ENCODE assay signal across 19 mouse cellular contexts in genomic region chr11:70897680-70898079, GRCm38 (mm10). TPM values are rescaled to one million over a fixed set of nuclear protein-coding genes. Genes with fewer than 3 reads are reported as not detected.
DNase-seq lines count a peak whose midpoint lies in the region; TF ChIP-seq lines count a peak whose summit lies in the region.
"Had no signal": no experiment of that assay in that cellular context is flagged by ENCODE, and none has a peak within 500 bp of the region (broad histone marks: within the 10 kb centered on the region; RNA-seq: fewer than 3 reads in every experiment).

No protein-coding gene starts in this region.

- H3K36me3 ChIP-seq in splenic B cell, adult 2 months (ENCODE audit: control insufficient read depth, insufficient read depth, low read length, poor library complexity, severe bottlenecking): peaks cover 13% of the 10 kb centered on the region; the same call in 1 of the 2 replicates

- peak; percentile 14 for DNase-seq in layer of hippocampus, adult 9-11 months
- no peak for DNase-seq in layer of hippocampus, postnatal 25 days (ENCODE audit: extremely low spot score in 1 of 2, low spot score in 1 of 2)
- peak; percentile 12 for DNase-seq in lung, postnatal 14 days
- peak; percentile 52 for DNase-seq in splenic B cell, adult 2 months (ENCODE audit: low read depth, low spot score)
- no peak for DNase-seq in embryo, embryonic 9.5 days (ENCODE audit: extremely low spot score)
- no peak for DNase-seq in adrenal gland, postnatal 10 days
- DNase-seq: cerebellum, adult 9-10 months; forebrain, postnatal 0 days; gastrocnemius, adult 2 months; kidney, adult 8-10 months; kidney, postnatal 36 days; thymus, postnatal 14 days had no signal

- H3K27me3 ChIP-seq in splenic B cell, adult 2 months (ENCODE audit: control insufficient read depth, insufficient read depth, low read length, poor library complexity, severe bottlenecking): no peaks in the 10 kb centered on the region
- H3K27me3 ChIP-seq: embryonic facial prominence, embryonic 13.5 days; heart, embryonic 13.5 days; hindbrain, embryonic 13.5 days; limb, embryonic 13.5 days; neural tube, embryonic 15.5 days had no signal

- H3K4me1 ChIP-seq in bone marrow macrophage, adult 2 months (ENCODE audit: control insufficient read depth, insufficient read depth, low read length): peaks cover 27% of the 10 kb centered on the region
- H3K4me1 ChIP-seq: embryonic facial prominence, embryonic 13.5 days; heart, embryonic 13.5 days; hindbrain, embryonic 13.5 days; limb, embryonic 13.5 days; neural tube, embryonic 15.5 days had no signal

- H3K4me3 ChIP-seq in bone marrow macrophage, adult 2 months (ENCODE audit: insufficient read depth, low read length): no peak overlapping the region
- H3K4me3 ChIP-seq: embryonic facial prominence, embryonic 13.5 days; gastrocnemius, adult 2 months; heart, embryonic 13.5 days; hindbrain, embryonic 13.5 days; limb, embryonic 13.5 days; neural tube, embryonic 15.5 days had no signal

- no peak for TF ChIP-seq CTCF in bone marrow macrophage, adult 2 months (IDR thresholded peaks at IDR 0.05; ENCODE audit: low read depth, low read length)

- no peak for TF ChIP-seq POLR2A in bone marrow macrophage, adult 2 months (IDR thresholded peaks at IDR 0.05; ENCODE audit: borderline replicate concordance, low read depth, low read length)

- peak overlapping the region; percentile 95 for H3K27ac ChIP-seq in bone marrow macrophage, adult 2 months (ENCODE audit: insufficient read depth, low read depth, low read length)
- H3K27ac ChIP-seq: embryonic facial prominence, embryonic 13.5 days; gastrocnemius, adult 2 months; heart, embryonic 13.5 days; hindbrain, embryonic 13.5 days; limb, embryonic 13.5 days; liver, embryonic 14.5 days; neural tube, embryonic 15.5 days had no signal

RNA-seq across cellular contexts. Expression of gene Rabep1, which starts 53.1 kb away (rescaled TPM):
- 100 to 1,000 TPM; 113 to 118 TPM for total RNA-seq in layer of hippocampus, postnatal 25 days (2021)
- 49.2 and 51.8 TPM in 2 replicates for polyA plus RNA-seq in bone marrow macrophage, adult 2 months (2012; ENCODE audit: insufficient read depth, insufficient read length, missing spikeins)
- total RNA-seq in adrenal gland, postnatal 10 days (2021): 10 to 100 TPM; 73.1 to 75.0 TPM

Comparison
In these comparisons a context has a peak if more than half of its experiments do, and no peak if none do; other contexts are left out.
1. DNase-seq: peak in layer of hippocampus, adult 9-11 months (single experiment), lung, postnatal 14 days (single experiment) and splenic B cell, adult 2 months (single experiment); none in layer of hippocampus, postnatal 25 days (0 of 2), embryo, embryonic 9.5 days (single experiment) and adrenal gland, postnatal 10 days (single experiment).